Mouse (Mus musculus) neural tube, embryonic 12.5 days (tissue): ENCODE results near the gene Oxct1. TPM values are rescaled to one million over a fixed set of nuclear protein-coding genes. Genes with fewer than 3 reads are reported as not detected.

ENCODE experiments used
- ATAC-seq: fragments of 200-750 bp; cut with Nextera tagmentation; 2 replicates; pipeline ENCODE4 v1.8.0; 2017; ENCODE audit warnings: low read depth, mild to moderate bottlenecking, moderate TSS enrichment, moderate library complexity; ENCODE audit not compliant: low FRiP score
- H3K27ac ChIP-seq: fragments of 300-500 bp; sonication (generic); 2 replicates; pipeline ENCODE4 v1.5.1; 2016
- H3K27me3 ChIP-seq: fragments of 300-500 bp; sonication (generic); replicated peaks from 2 replicates; pipeline ENCODE4 v1.6.1; 2016; ENCODE audit warnings: mild to moderate bottlenecking
- H3K36me3 ChIP-seq: fragments of 300-500 bp; sonication (generic); 2 replicates; pipeline ENCODE4 v1.6.1; 2016; ENCODE audit warnings: mild to moderate bottlenecking
- H3K4me1 ChIP-seq: fragments of 300-500 bp; sonication (generic); 2 replicates; pipeline ENCODE4 v1.6.1; 2016
- H3K4me2 ChIP-seq: fragments of 300-500 bp; sonication (generic); replicated peaks from 2 replicates; pipeline ENCODE4 v1.6.1; 2016; ENCODE audit warnings: mild to moderate bottlenecking
- H3K4me3 ChIP-seq: fragments of 300-500 bp; sonication (generic); 2 replicates; pipeline ENCODE4 v1.5.1; 2016
- H3K9ac ChIP-seq: fragments of 300-500 bp; sonication (generic); 2 replicates; pipeline ENCODE4 v1.6.1; 2016; ENCODE audit warnings: mild to moderate bottlenecking
- H3K9me3 ChIP-seq: fragments of 300-500 bp; sonication (generic); 2 replicates; pipeline ENCODE4 v1.6.1; 2016; ENCODE audit warnings: mild to moderate bottlenecking
- WGBS: fragments of 180-500 bp; shearing (Covaris S2); methylation state at CpG from one replicate; pipeline ENCODE4 v1.1.7; 2016; 5-methylcytosine and 5-hydroxymethylcytosine counted together
- polyA plus RNA-seq: library from polyadenylated mRNA; unstranded; fragments of >200 nt; fragmentation: Nextera tagmentation; extraction: Ambion mirVana; gene quantifications from 2 replicates; pipeline ENCODE4 v1.2.1, GENCODE M21; 2016

Gene Oxct1
- polyA plus RNA-seq, 1 experiment from 2014 or later: 190 TPM

- H3K4me1 ChIP-seq: no peaks in the 10 kb centered on the region
- H3K4me3 ChIP-seq: no peak overlapping the region
- no peaks in the 10 kb centered on the region for H3K27me3 ChIP-seq
- no peak overlapping the region for H3K4me2 ChIP-seq
- no peak for ATAC-seq
- peaks cover 20% of the 10 kb centered on the region for H3K36me3 ChIP-seq
- H3K9me3 ChIP-seq: no peaks in the 10 kb centered on the region
- no peak overlapping the region for H3K9ac ChIP-seq
- no peak overlapping the region for H3K27ac ChIP-seq
- WGBS: 80% methylated on average over 3 of the region's 3 CpGs
Observed at GRCm38 (mm10) chr15:4042423-4042822, 16.2 kb downstream of the Oxct1 start.

- no peak overlapping the region for H3K4me2 ChIP-seq
- H3K4me1 ChIP-seq: no peaks in the 10 kb centered on the region
- no peaks in the 10 kb centered on the region for H3K27me3 ChIP-seq
- H3K36me3 ChIP-seq: peaks cover 19% of the 10 kb centered on the region
- H3K4me3 ChIP-seq: no peak overlapping the region
- H3K9ac ChIP-seq: no peak overlapping the region
- no peak overlapping the region for H3K27ac ChIP-seq
- no peaks in the 10 kb centered on the region for H3K9me3 ChIP-seq
- ATAC-seq: 0 out of 2 replicates have a peak, but pooled peaks have one; percentile 22
- WGBS: 28% methylated on average over 4 of the region's 4 CpGs
Observed at GRCm38 (mm10) chr15:4043032-4043471, 16.9 kb downstream of the Oxct1 start.

- Histone ChIP-seq H3K4me3 (no peak overlapping the region), H3K27ac (no peak overlapping the region), H3K9ac (no peak overlapping the region), H3K9me3 (no peaks in the 10 kb centered on the region), H3K36me3 (peaks cover 31% of the 10 kb centered on the region), H3K4me2 (no peak overlapping the region), H3K4me1 (no peaks in the 10 kb centered on the region), H3K27me3 (no peaks in the 10 kb centered on the region)
- peak; percentile 71; the same call in 1 of the 2 replicates for ATAC-seq
- 35% methylated on average over 5 of the region's 5 CpGs for WGBS
Observed at GRCm38 (mm10) chr15:4056627-4057026, 30.4 kb downstream of the Oxct1 start.

GRCm38 (mm10) chr15:4063574-4063973, 37.4 kb downstream of the Oxct1 start:
- no peaks in the 10 kb centered on the region for H3K4me1 ChIP-seq
- H3K9me3 ChIP-seq: no peaks in the 10 kb centered on the region
- H3K4me3 ChIP-seq: no peak overlapping the region
- peaks cover 30% of the 10 kb centered on the region; the same call in 1 of the 2 replicates for H3K36me3 ChIP-seq
- 92% methylated on average over 5 of the region's 5 CpGs for WGBS
- no peak overlapping the region for H3K4me2 ChIP-seq
- H3K9ac ChIP-seq: no peak overlapping the region
- no peak overlapping the region for H3K27ac ChIP-seq
- ATAC-seq: no peak
- H3K27me3 ChIP-seq: no peaks in the 10 kb centered on the region

- Histone ChIP-seq H3K4me2 (no peak overlapping the region), H3K27me3 (no peaks in the 10 kb centered on the region), H3K4me1 (no peaks in the 10 kb centered on the region), H3K4me3 (no peak overlapping the region), H3K9ac (no peak overlapping the region), H3K36me3 (peaks cover 30% of the 10 kb centered on the region; the same call in 1 of the 2 replicates), H3K9me3 (no peaks in the 10 kb centered on the region), H3K27ac (no peak overlapping the region)
- no peak for ATAC-seq
- WGBS: 89% methylated on average over 7 of the region's 7 CpGs
Observed at GRCm38 (mm10) chr15:4064013-4064412, 37.8 kb downstream of the Oxct1 start.

GRCm38 (mm10) chr15:4064694-4065093, 38.5 kb downstream of the Oxct1 start:
- no peak overlapping the region for H3K4me3 ChIP-seq
- no peak overlapping the region for H3K27ac ChIP-seq
- no peak overlapping the region for H3K4me2 ChIP-seq
- ATAC-seq: no peak
- H3K36me3 ChIP-seq: peaks cover 25% of the 10 kb centered on the region; the same call in 1 of the 2 replicates
- no peaks in the 10 kb centered on the region for H3K4me1 ChIP-seq
- no peaks in the 10 kb centered on the region for H3K9me3 ChIP-seq
- no peaks in the 10 kb centered on the region for H3K27me3 ChIP-seq
- 92% methylated on average over 5 of the region's 5 CpGs for WGBS
- H3K9ac ChIP-seq: no peak overlapping the region

GRCm38 (mm10) chr15:4067273-4067990, 41.2 kb downstream of the Oxct1 start:
- Histone ChIP-seq H3K27me3 (no peaks in the 10 kb centered on the region), H3K4me3 (no peak overlapping the region), H3K4me1 (no peaks in the 10 kb centered on the region), H3K9ac (no peak overlapping the region), H3K9me3 (no peaks in the 10 kb centered on the region), H3K27ac (no peak overlapping the region), H3K4me2 (no peak overlapping the region), H3K36me3 (0 out of 2 replicates have a peak, but pooled peaks cover 8% of the 10 kb centered on the region)
- ATAC-seq: no peak
- WGBS: 67% methylated on average over 5 of the region's 5 CpGs

GRCm38 (mm10) chr15:4077978-4078377, 51.8 kb downstream of the Oxct1 start:
- Histone ChIP-seq H3K9me3 (no peaks in the 10 kb centered on the region), H3K27me3 (no peaks in the 10 kb centered on the region), H3K9ac (no peak overlapping the region), H3K36me3 (no peaks in the 10 kb centered on the region; the same call in 1 of the 2 replicates), H3K4me3 (no peak overlapping the region), H3K27ac (no peak overlapping the region), H3K4me2 (no peak overlapping the region), H3K4me1 (no peaks in the 10 kb centered on the region)
- WGBS: 89% methylated on average over 4 of the region's 4 CpGs
- ATAC-seq: no peak

GRCm38 (mm10) chr15:4078785-4079184, 52.6 kb downstream of the Oxct1 start:
- Histone ChIP-seq H3K27me3 (no peaks in the 10 kb centered on the region), H3K27ac (no peak overlapping the region), H3K36me3 (no peaks in the 10 kb centered on the region; the same call in 1 of the 2 replicates), H3K9ac (no peak overlapping the region), H3K4me3 (no peak overlapping the region), H3K4me2 (no peak overlapping the region), H3K9me3 (no peaks in the 10 kb centered on the region), H3K4me1 (no peaks in the 10 kb centered on the region)
- ATAC-seq: no peak
- 91% methylated on average over 5 of the region's 5 CpGs for WGBS

- no peak overlapping the region for H3K4me2 ChIP-seq
- no peak overlapping the region for H3K9ac ChIP-seq
- H3K36me3 ChIP-seq: no peaks in the 10 kb centered on the region; the same call in 1 of the 2 replicates
- no peak overlapping the region for H3K27ac ChIP-seq
- no peaks in the 10 kb centered on the region for H3K9me3 ChIP-seq
- H3K4me1 ChIP-seq: no peaks in the 10 kb centered on the region
- H3K4me3 ChIP-seq: no peak overlapping the region
- H3K27me3 ChIP-seq: no peaks in the 10 kb centered on the region
- WGBS: 89% methylated on average over 13 of the region's 13 CpGs
- no peak for ATAC-seq
Observed at GRCm38 (mm10) chr15:4079425-4080189, 53.4 kb downstream of the Oxct1 start.

- no peaks in the 10 kb centered on the region for H3K27me3 ChIP-seq
Observed at GRCm38 (mm10) chr15:4085600-4086384, 59.6 kb downstream of the Oxct1 start.

GRCm38 (mm10) chr15:4087446-4087845, 61.3 kb downstream of the Oxct1 start:
- no peak overlapping the region for H3K27ac ChIP-seq

More at GRCm38 (mm10) chr15:4085600-4086384, 59.6 kb downstream of the Oxct1 start:
- Histone ChIP-seq H3K4me3 (no peak overlapping the region), H3K36me3 (no peaks in the 10 kb centered on the region), H3K4me1 (no peaks in the 10 kb centered on the region), H3K27ac (no peak overlapping the region), H3K4me2 (no peak overlapping the region), H3K9ac (no peak overlapping the region), H3K9me3 (no peaks in the 10 kb centered on the region)
- ATAC-seq: no peak; the same call in 1 of the 2 replicates
- WGBS: 85% methylated on average over 10 of the region's 10 CpGs

More at GRCm38 (mm10) chr15:4087446-4087845, 61.3 kb downstream of the Oxct1 start:
- no peaks in the 10 kb centered on the region for H3K4me1 ChIP-seq
- H3K4me2 ChIP-seq: no peak overlapping the region
- 77% methylated on average over 4 of the region's 4 CpGs for WGBS
- H3K9ac ChIP-seq: no peak overlapping the region
- no peaks in the 10 kb centered on the region for H3K9me3 ChIP-seq
- H3K4me3 ChIP-seq: no peak overlapping the region
- no peaks in the 10 kb centered on the region for H3K27me3 ChIP-seq
- no peak for ATAC-seq
- peaks cover 4% of the 10 kb centered on the region; the same call in 1 of the 2 replicates for H3K36me3 ChIP-seq
